Mouse (Mus musculus) heart, postnatal 4 days (tissue): ENCODE data around the gene Rpl21. TPM values are rescaled to one million over a fixed set of nuclear protein-coding genes. Genes with fewer than 3 reads are reported as not detected.
A peak's percentile ranks its signal among the peaks of the same experiment; 100 is the strongest.

Source experiments
- DNase-seq: peaks from one replicate; pipeline ENCODE4 v3.0.0; 2021
- total RNA-seq, 2 experiments: library from RNA; stranded (reverse); gene quantifications; 2 replicates each; pipeline ENCODE4 v1.2.3; 2021

Gene Rpl21
- total RNA-seq, 2 experiments from 2014 or later, result 187 to 214 TPM

DNA sequence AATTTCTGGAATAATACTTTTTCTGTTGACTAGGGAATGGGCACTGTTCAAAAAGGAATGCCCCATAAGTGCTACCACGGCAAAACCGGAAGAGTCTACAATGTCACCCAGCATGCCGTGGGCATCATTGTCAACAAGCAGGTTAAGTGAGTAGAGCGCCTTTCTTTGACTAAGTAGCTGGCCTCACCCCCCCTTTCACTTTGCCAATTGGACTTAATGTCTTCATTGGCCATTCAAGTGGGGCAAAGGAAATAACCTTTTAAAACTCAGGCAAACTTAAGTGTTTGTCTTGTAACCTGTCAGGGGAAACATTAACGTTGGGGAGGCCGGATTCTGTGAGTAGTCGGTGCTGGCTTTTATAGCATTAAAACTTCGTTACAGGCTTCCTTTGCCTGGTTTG, 2.3 kb downstream of the Rpl21 start:
- no peak for DNase-seq

- DNase-seq, result no peak
These were observed 5.5 kb downstream of the Rpl21 start for GRCm38 (mm10) chr5:146837967-146838720.

- no peak for DNase-seq
These were observed 6.4 kb downstream of the Rpl21 start for GRCm38 (mm10) chr5:146838836-146839648.

DNA sequence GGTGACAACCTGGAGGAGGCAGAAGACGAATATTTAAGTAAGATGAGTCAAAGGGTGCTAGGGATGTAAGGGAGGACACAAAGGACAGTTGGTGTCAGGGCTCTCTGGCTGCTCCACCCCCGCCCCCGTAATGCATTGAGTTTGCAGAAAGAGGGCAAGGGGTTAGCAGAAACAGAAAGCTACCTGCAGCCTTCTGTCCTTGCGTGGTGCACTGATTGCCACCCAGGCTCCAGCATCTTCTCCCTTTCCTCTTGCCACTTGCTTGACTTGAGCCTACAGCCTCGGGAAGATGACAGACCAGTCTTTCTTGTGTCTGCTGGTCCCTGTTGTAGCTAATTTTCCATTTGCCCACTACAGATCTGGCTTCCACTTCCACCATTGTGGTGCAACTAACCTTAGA, 7.1 kb downstream of the Rpl21 start:
- DNase-seq, result no peak

GRCm38 (mm10) chr5:146840422-146840821, 7.7 kb downstream of the Rpl21 start:
- no peak for DNase-seq

GRCm38 (mm10) chr5:146841301-146841700, 8.6 kb downstream of the Rpl21 start:
- no peak for DNase-seq

GRCm38 (mm10) chr5:146841996-146842395, 9.3 kb downstream of the Rpl21 start:
- no peak for DNase-seq

GRCm38 (mm10) chr5:146844301-146844941, 11.7 kb downstream of the Rpl21 start:
- DNase-seq, result no peak

DNA sequence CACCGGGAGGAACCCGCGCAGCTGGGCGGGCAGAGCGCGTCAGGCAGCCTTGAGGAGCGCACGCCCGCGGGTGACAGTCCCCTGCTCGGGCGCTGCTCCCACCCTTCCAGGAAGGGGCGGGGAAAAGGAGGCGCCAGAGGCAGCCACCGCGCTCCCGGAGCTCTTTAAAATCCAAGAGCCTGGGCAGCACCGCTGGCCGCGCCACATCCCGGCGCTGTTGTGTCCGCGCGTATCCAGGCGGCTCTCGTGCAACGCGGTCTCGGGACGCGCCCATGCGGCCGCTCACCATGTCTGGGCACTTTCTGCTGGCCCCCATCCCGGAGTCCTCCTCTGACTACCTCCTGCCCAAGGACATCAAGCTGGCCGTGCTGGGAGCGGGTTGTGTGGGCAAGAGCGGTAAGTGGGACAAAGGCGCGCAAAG, 12.3 kb downstream of the Rpl21 start, which contains the start of gene Rasl11a:
Rasl11a (plus strand) TSS at position 127 of the 421 bp plus-strand sequence.
- peak; percentile 88 for DNase-seq

GRCm38 (mm10) chr5:146846489-146846888, 13.8 kb downstream of the Rpl21 start:
- no peak for DNase-seq

DNA sequence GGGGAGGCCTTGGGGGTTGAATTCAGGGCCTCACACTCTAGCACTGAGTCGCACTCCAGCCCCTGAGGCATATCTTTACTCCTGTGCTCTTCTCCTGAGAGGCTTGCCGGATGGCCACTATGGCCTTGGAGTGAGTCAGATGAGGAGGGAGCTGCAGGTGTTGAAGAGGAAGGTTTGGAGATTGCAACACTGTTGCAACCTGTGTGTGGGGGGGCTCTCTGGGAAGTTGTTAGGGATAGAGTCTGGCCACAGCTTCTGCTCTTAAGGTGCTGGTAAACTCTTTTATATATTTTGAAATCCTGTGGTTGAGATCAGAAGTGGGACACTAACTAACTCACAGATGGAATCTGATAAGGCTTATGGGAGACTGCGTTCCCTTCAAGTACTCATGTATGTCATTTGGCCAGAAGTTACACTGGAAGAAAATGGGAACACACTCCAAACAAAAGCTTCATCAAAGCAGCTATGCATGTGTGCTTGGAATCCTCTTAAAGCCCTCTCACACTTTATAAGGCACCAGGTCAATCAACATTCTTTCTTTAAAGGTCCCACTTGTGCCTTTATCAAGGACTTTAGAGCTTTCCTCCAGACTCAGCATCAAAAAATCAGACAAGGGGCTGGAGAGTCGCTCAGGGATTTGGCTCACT, 16.4 kb downstream of the Rpl21 start:
- DNase-seq, result no peak

GRCm38 (mm10) chr5:146856106-146856505, 23.4 kb downstream of the Rpl21 start:
- DNase-seq, result no peak

GRCm38 (mm10) chr5:146857620-146858019, 24.9 kb downstream of the Rpl21 start:
- DNase-seq, result no peak

GRCm38 (mm10) chr5:146858772-146859171, 26.1 kb downstream of the Rpl21 start:
- DNase-seq, result no peak

DNA sequence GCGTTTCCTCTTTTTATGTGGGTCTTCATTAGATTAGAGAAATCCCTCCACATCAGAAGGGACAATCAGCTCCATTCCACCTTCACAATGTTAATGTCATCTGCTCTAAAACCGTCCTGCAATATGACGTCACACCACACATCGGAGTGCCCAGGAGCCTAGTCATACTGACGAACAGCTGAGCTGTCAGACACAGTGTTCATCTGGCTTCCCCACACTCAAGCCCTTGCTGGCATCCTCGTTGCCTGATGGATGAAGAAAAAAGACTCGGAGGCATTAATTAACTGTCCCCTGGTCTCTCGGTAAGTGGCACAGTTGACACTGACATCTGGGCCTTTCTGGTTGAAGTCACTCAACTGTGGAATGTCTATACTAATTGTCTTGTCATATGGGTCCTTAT, 26.6 kb downstream of the Rpl21 start:
- no peak for DNase-seq

DNA sequence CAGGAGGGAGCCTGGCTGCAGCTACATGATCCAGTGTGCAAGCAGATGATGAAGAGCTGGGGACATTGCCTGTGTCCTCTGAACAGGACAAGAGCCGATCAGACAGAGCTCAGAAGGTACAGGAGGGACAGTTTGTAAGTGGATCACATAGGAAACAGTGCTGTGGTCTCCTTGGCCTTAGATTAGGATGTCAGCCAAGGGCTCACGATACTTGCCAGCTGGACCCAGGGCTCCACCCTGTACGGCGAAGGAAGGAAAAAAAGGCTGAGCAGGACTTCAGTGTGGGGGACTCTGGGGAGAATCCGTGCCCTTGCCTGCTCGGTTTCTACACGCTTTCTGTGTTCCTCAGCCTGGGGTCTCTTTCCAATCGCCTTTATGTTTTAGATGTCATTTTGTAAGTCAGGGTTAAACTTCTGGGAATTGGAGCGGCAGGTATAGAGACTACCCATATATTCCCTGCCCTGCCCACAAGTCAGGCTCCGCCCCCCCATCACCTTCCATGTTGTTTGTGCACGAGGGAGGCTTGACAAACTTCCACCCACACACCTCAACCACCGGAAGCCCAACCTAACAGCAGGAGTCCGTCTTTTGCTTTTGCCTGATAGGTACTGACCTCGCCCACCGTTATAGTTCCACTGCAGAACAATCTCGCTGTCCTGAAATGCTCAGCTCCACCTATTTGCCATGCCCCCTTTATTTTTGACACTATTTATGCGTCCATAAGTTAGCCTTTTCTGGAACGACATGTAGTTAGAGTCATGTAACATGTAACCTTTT, 27.7 kb downstream of the Rpl21 start:
- DNase-seq, result peak; percentile 20

GRCm38 (mm10) chr5:146861588-146861987, 28.9 kb downstream of the Rpl21 start:
- DNase-seq, result no peak

DNA sequence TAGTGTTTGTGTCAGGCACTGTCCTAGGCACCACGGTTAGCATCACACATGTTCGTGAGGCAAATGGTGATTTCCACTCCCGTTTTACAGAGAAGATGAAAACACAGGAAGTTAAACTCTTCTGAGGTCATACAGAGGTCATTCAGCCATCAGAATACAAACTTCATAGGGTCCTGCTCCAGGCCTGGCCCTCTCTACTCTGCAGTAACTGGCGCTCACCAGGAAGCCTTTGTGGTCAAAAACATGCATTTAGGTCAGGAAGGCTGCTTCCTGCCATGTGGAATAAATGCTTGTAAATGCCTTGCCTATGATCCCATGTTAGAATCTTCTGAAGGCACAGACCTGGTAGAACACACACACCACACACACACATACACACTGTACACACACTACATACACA, 32.8 kb downstream of the Rpl21 start:
- no peak for DNase-seq

- DNase-seq, result no peak
These were observed 33.6 kb downstream of the Rpl21 start for GRCm38 (mm10) chr5:146866277-146866676.

DNA sequence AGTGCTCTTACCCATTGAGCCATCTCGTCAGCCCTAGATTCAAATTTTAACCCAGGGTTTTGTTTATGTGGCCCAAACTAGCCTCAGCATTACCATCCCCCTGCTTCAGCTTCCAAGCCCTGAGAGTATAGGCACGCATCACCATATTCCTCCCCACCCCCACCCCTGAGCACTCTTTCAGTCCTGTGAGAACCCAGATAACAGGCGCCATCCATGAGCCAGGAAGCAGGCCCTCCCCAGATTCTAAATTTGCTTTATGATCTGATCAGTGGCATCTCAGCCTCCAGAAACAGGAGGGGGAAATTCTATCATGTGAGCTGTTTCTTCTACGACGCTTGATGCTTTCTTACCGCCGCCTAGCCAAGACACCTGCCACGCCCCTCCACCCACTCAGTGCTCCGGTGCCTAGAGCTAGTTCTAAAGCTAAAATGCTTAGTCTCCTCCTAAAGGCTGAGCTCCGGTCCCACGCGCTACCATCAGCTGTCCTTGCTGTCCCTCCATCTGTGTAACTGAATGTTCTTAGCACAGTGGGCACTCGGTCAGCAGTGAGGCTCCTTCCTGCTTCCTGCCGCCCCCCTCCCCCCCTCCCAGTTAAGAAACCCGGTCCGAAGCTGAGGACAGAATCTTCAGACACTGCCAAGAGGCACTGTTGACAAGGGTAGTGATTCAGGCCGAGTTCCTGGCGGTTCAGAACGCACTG, 34.7 kb downstream of the Rpl21 start:
- DNase-seq, result peak; percentile 60

DNA sequence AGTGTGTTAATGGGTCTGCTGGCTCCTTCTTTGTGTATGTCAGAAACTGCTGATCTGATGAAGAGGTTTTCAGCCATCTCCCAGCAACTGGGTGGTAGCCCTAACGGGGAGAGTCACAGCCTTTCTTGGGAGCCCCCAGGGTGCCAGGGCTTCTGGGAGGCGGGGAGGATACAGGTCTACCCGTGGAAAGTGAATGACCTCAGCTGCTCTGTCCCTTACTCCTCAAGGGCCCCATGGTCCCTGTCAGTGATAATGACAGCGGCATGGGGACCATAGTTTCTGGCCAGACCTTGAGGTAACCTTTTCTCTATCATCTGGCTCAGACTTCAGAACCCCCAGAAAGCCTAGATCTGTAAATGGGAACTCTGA, 35.2 kb downstream of the Rpl21 start:
- no peak for DNase-seq
